Mouse (Mus musculus) olfactory bulb, adult 2 months (tissue): ENCODE measurements around the gene Tcf3.

Source experiments
- CTCF ChIP-seq: fragments of 200-500 bp; IDR thresholded peaks from 2 replicates; pipeline ENCODE4 v1.5.1; 2012; ENCODE audit warnings: low read depth, mild to moderate bottlenecking, low read length, moderate library complexity; ENCODE audit not compliant: insufficient read depth
- POLR2A ChIP-seq: fragments of 200-500 bp; IDR thresholded peaks from 2 replicates; pipeline ENCODE4 v1.6.1; 2012; ENCODE audit warnings: mild to moderate bottlenecking, low read depth, low read length, moderate library complexity; ENCODE audit not compliant: insufficient read depth

- no peak for TF ChIP-seq CTCF
- TF ChIP-seq POLR2A: no peak
Observed at GRCm38 (mm10) chr10:80388731-80389130, 44.7 kb downstream of the Tcf3 start.
